Comparison of ENCODE assay signal across 8 mouse cellular contexts in genomic region chr12:46818021-46818855, GRCm38 (mm10). TPM values are rescaled to one million over a fixed set of nuclear protein-coding genes. Genes with fewer than 3 reads are reported as not detected.
DNase-seq lines count a peak whose midpoint lies in the region; ATAC-seq and TF ChIP-seq lines count a peak whose summit lies in the region.

No protein-coding gene starts in this region.

- no peak for ATAC-seq in CD4-positive, CD25-positive, alpha-beta regulatory T cell, adult 4 months
- ATAC-seq in intestine, postnatal 0 days = peak; percentile 31; the same call in 1 of the 2 replicates
- ATAC-seq in midbrain, embryonic 12.5 days (ENCODE audit: low FRiP score, low read depth) = peak; percentile 48
- no peak for ATAC-seq in stomach, embryonic 16.5 days (ENCODE audit: insufficient read depth, low FRiP score)

- H3K27ac ChIP-seq in intestine, postnatal 0 days (ENCODE audit: low read depth, low read length) = no peak overlapping the region
- peak overlapping the region; percentile 100 for H3K27ac ChIP-seq in midbrain, embryonic 12.5 days (replicated peaks)
- H3K27ac ChIP-seq in stomach, embryonic 16.5 days (ENCODE audit: low read length) = peak overlapping the region; percentile 27; the same call in 1 of the 2 replicates

- H3K4me3 ChIP-seq in intestine, postnatal 0 days (ENCODE audit: low read depth, low read length) = peak overlapping the region; percentile 69
- peak overlapping the region; percentile 85 for H3K4me3 ChIP-seq in midbrain, embryonic 12.5 days
- peak overlapping the region; percentile 74 for H3K4me3 ChIP-seq in stomach, embryonic 16.5 days (replicated peaks; ENCODE audit: low read length)

- H3K9me3 ChIP-seq in intestine, postnatal 0 days (ENCODE audit: control insufficient read depth) = no peaks in the 10 kb centered on the region
- no peaks in the 10 kb centered on the region for H3K9me3 ChIP-seq in midbrain, embryonic 12.5 days
- H3K9me3 ChIP-seq in stomach, embryonic 16.5 days (replicated peaks; ENCODE audit: control insufficient read depth, low read length) = no peaks in the 10 kb centered on the region

- peak overlapping the region; percentile 87 for H3K4me2 ChIP-seq in intestine, postnatal 0 days (replicated peaks; ENCODE audit: low read depth)
- H3K4me2 ChIP-seq in midbrain, embryonic 12.5 days (replicated peaks) = peak overlapping the region; percentile 64
- peak overlapping the region; percentile 92 for H3K4me2 ChIP-seq in stomach, embryonic 16.5 days (ENCODE audit: low read depth, low read length)

- peak; percentile 0 for DNase-seq in CD4-positive, CD25-positive, alpha-beta regulatory T cell, adult 2 months (ENCODE audit: low read depth, low spot score)
- peak; percentile 55 for DNase-seq in embryo, embryonic 10 days (ENCODE audit: low spot score)
- peak; percentile 29 to 44 for DNase-seq in gastrocnemius, postnatal 4 days (ENCODE audit: low spot score in 2 of 2)
- peak; percentile 58 to 65 for DNase-seq in left cerebral cortex, postnatal 36 days (ENCODE audit: low spot score in 2 of 2)

- WGBS in intestine, postnatal 0 days = 1% methylated on average over 55 of the region's 61 CpGs
- under 1% methylated on average over 61 of the region's 61 CpGs for WGBS in midbrain, embryonic 12.5 days
- WGBS in stomach, embryonic 16.5 days = under 1% methylated on average over 55 of the region's 61 CpGs

- no peaks in the 10 kb centered on the region for H3K36me3 ChIP-seq in intestine, postnatal 0 days (ENCODE audit: control insufficient read depth, insufficient read depth)
- H3K36me3 ChIP-seq in midbrain, embryonic 12.5 days = no peaks in the 10 kb centered on the region
- no peaks in the 10 kb centered on the region for H3K36me3 ChIP-seq in stomach, embryonic 16.5 days (ENCODE audit: control insufficient read depth, insufficient read depth, low read length)

- peak overlapping the region; percentile 62 for H3K9ac ChIP-seq in intestine, postnatal 0 days (ENCODE audit: low read depth, low read length)
- H3K9ac ChIP-seq in midbrain, embryonic 12.5 days (replicated peaks) = peak overlapping the region; percentile 95
- H3K9ac ChIP-seq in stomach, embryonic 16.5 days (ENCODE audit: low read length) = peak overlapping the region; percentile 80

- intact Hi-C loops in left cerebral cortex, postnatal 36 days (cut with DNase I) = loop anchor here (2.0 to 10.0 kb wide), 4 partner anchors 345 to 1353 kb away; no protein-coding TSS in a partner anchor

- TF ChIP-seq CTCF in intestine, postnatal 0 days (IDR thresholded peaks at IDR 0.05; ENCODE audit: low read depth) = no peak

- no peaks in the 10 kb centered on the region for H3K4me1 ChIP-seq in intestine, postnatal 0 days (replicated peaks; ENCODE audit: control insufficient read depth, insufficient read depth, low read length)
- peaks cover 13% of the 10 kb centered on the region for H3K4me1 ChIP-seq in midbrain, embryonic 12.5 days
- no peaks in the 10 kb centered on the region for H3K4me1 ChIP-seq in stomach, embryonic 16.5 days (ENCODE audit: control insufficient read depth, insufficient read depth, low read length)

- H3K27me3 ChIP-seq in intestine, postnatal 0 days (replicated peaks; ENCODE audit: control insufficient read depth, insufficient read depth, low read length) = peaks cover 15% of the 10 kb centered on the region; the same call in 1 of the 2 replicates
- H3K27me3 ChIP-seq in midbrain, embryonic 12.5 days = no peaks in the 10 kb centered on the region
- H3K27me3 ChIP-seq in stomach, embryonic 16.5 days (ENCODE audit: control insufficient read depth, insufficient read depth, low read length) = no peaks in the 10 kb centered on the region; the same call in 1 of the 2 replicates

RNA-seq across cellular contexts. Expression of gene Nova1, which starts 0.5 kb away (rescaled TPM):
- under 1 TPM in 1 of 2 experiments, not detected in 1; 0.47 TPM for polyA plus RNA-seq in CD4-positive, CD25-positive, alpha-beta regulatory T cell, adult 4 months (2017; shearing (Covaris generic))
- 10 to 100 TPM; 16.2 to 17.8 TPM for total RNA-seq in gastrocnemius, postnatal 4 days (2021)
- 0.99 and 1.2 TPM in 2 replicates for polyA plus RNA-seq in intestine, postnatal 0 days (2015; fragmentation: Nextera tagmentation; extraction: Ambion mirVana)
- total RNA-seq in left cerebral cortex, postnatal 36 days (2021) = 10 to 100 TPM; 43.6 to 47.2 TPM
- 51.1 and 56.7 TPM in 2 replicates for polyA plus RNA-seq in midbrain, embryonic 12.5 days (2016; fragmentation: Nextera tagmentation; extraction: Ambion mirVana)
- polyA plus RNA-seq in stomach, embryonic 16.5 days (2015; fragmentation: Nextera tagmentation; extraction: Ambion mirVana) = 1.0 and 1.2 TPM in 2 replicates

Comparison
In these comparisons a context has a peak if more than half of its experiments do, and no peak if none do; other contexts are left out.
1. DNase-seq: peak in every context shown above with its lines; median percentile 62 in left cerebral cortex, postnatal 36 days; 55 in embryo, embryonic 10 days; 36 in gastrocnemius, postnatal 4 days; 0 in CD4-positive, CD25-positive, alpha-beta regulatory T cell, adult 2 months.
2. ATAC-seq: peak in intestine, postnatal 0 days (single experiment) and midbrain, embryonic 12.5 days (single experiment); none in CD4-positive, CD25-positive, alpha-beta regulatory T cell, adult 4 months (single experiment) and stomach, embryonic 16.5 days (single experiment).
3. RNA of gene Nova1, which starts 0.5 kb away (polyA plus RNA-seq): 51.1 to 56.7 TPM in midbrain, embryonic 12.5 days; 1.0 to 1.2 TPM in stomach, embryonic 16.5 days, 0.99 to 1.2 TPM in intestine, postnatal 0 days and 0.47 TPM in CD4-positive, CD25-positive, alpha-beta regulatory T cell, adult 4 months; every median in the first group is over 10 times any median in the second.
4. Peak in every context shown above with its lines, with median percentiles within 50 percentile points of each other: H3K4me2 ChIP-seq, H3K4me3 ChIP-seq and H3K9ac ChIP-seq.